Mouse (Mus musculus) E14TG2a.4 (cell line): ENCODE data around the gene Tenm4.

Source experiments
- H3K27me3 ChIP-seq: 2 replicates; pipeline ENCODE4 v1.6.1; 2014; ENCODE audit warnings: low read length, control low read depth; ENCODE audit not compliant: insufficient read depth
- H3K36me3 ChIP-seq: 2 replicates; pipeline ENCODE4 v1.6.1; 2014; ENCODE audit warnings: low read length, control low read depth; ENCODE audit not compliant: insufficient read depth
- H3K4me1 ChIP-seq: replicated peaks from 2 replicates; pipeline ENCODE4 v1.6.1; 2014; ENCODE audit warnings: low read depth, low read length, control low read depth
- H3K4me3 ChIP-seq: replicated peaks from 2 replicates; pipeline ENCODE4 v1.5.1; 2014; ENCODE audit warnings: mild to moderate bottlenecking, low read length
- H3K9me3 ChIP-seq: 2 replicates; pipeline ENCODE4 v1.6.1; 2014; ENCODE audit warnings: low read length, control low read depth
- CTCF ChIP-seq: conservative IDR thresholded peaks from 2 replicates; pipeline ENCODE4 v1.5.1; 2014; ENCODE audit warnings: low read length
- NANOG ChIP-seq: IDR thresholded peaks from 2 replicates; pipeline ENCODE4 v1.6.1; 2014; ENCODE audit warnings: borderline replicate concordance, low read length, mixed read lengths
- POU5F1 ChIP-seq: IDR thresholded peaks from 2 replicates; pipeline ENCODE4 v1.6.1; 2014; ENCODE audit warnings: low read length, borderline replicate concordance

The Tenm4 gene

GRCm38 (mm10) chr7:96494057-96494456 is 323.0 kb downstream of the Tenm4 start:
- TF ChIP-seq CTCF (no peak), POU5F1 (no peak), NANOG (no peak)
- Histone ChIP-seq H3K36me3 (no peaks in the 10 kb centered on the region), H3K4me1 (peaks cover 46% of the 10 kb centered on the region), H3K4me3 (peak overlapping the region; percentile 11; the same call in 1 of the 2 replicates), H3K27me3 (peaks cover 8% of the 10 kb centered on the region), H3K9me3 (no peaks in the 10 kb centered on the region)

GRCm38 (mm10) chr7:96500108-96500507 is 329.1 kb downstream of the Tenm4 start:
- H3K27me3 ChIP-seq = no peaks in the 10 kb centered on the region

DNA sequence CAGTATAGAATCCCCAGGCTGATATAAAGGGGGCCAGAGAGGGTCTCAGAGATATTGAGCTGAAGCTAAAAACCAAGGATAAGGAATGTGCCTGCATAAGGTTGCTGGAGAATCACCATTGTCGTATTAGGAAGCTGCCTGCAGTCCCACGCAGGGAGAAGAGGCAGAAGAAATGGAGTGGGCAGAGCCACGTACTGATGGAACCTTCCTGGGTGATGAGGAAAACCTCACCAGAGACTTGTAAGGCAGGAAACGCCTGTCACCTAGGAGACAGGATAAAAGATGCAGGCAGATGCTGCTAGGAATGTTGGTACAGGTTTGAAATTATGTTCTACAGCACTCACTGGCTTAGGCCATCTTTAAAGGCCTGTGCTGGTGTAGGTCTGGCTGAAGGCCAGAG is 329.8 kb downstream of the Tenm4 start:
- TF ChIP-seq NANOG = no peak
- no peak for TF ChIP-seq POU5F1
- TF ChIP-seq CTCF = no peak
- Histone ChIP-seq H3K9me3 (no peaks in the 10 kb centered on the region), H3K27me3 (no peaks in the 10 kb centered on the region), H3K4me1 (peaks cover 11% of the 10 kb centered on the region), H3K36me3 (no peaks in the 10 kb centered on the region), H3K4me3 (no peak overlapping the region)

More at GRCm38 (mm10) chr7:96500108-96500507, 329.1 kb downstream of the Tenm4 start:
- TF ChIP-seq CTCF (no peak), POU5F1 (no peak), NANOG (no peak)
- Histone ChIP-seq H3K4me3 (no peak overlapping the region), H3K36me3 (no peaks in the 10 kb centered on the region), H3K4me1 (peaks cover 16% of the 10 kb centered on the region), H3K9me3 (no peaks in the 10 kb centered on the region)

- TF ChIP-seq POU5F1 = no peak
- Histone ChIP-seq H3K36me3 (no peaks in the 10 kb centered on the region), H3K4me3 (no peak overlapping the region), H3K4me1 (no peaks in the 10 kb centered on the region; the same call in 1 of the 2 replicates), H3K27me3 (no peaks in the 10 kb centered on the region), H3K9me3 (0 out of 2 replicates have a peak, but pooled peaks cover 1% of the 10 kb centered on the region)
Observed at GRCm38 (mm10) chr7:96502321-96502973, 331.4 kb downstream of the Tenm4 start.

DNA sequence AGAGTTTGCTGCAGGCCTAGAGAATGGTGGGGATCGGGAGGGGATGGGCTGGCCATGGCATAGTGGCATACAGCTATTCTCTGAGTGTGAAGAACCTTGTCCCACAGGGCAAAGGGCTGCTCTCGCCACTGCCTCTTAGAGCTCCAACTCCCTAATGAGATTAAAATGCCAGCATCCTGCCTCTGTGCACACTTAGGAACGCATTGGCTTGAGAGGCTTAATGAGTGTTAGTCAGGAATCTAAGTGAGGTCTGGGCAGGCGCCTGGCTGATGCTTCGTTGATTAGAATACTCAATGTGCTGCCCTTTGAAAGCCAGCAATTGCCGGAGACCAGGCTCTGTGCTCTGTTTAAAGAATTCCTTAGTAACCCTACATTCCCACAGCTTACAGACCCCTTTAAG is 334.5 kb downstream of the Tenm4 start:
- peaks cover 7% of the 10 kb centered on the region; the same call in 1 of the 2 replicates for H3K9me3 ChIP-seq
- no peaks in the 10 kb centered on the region; the same call in 1 of the 2 replicates for H3K4me1 ChIP-seq
- H3K27me3 ChIP-seq = no peaks in the 10 kb centered on the region
- H3K4me3 ChIP-seq = no peak overlapping the region
- TF ChIP-seq NANOG (no peak), POU5F1 (no peak), CTCF (no peak)
- H3K36me3 ChIP-seq = no peaks in the 10 kb centered on the region

- TF ChIP-seq NANOG (no peak), POU5F1 (no peak), CTCF (no peak)
- Histone ChIP-seq H3K9me3 (peaks cover 7% of the 10 kb centered on the region; the same call in 1 of the 2 replicates), H3K4me3 (no peak overlapping the region), H3K4me1 (no peaks in the 10 kb centered on the region; the same call in 1 of the 2 replicates), H3K36me3 (no peaks in the 10 kb centered on the region), H3K27me3 (no peaks in the 10 kb centered on the region)
Observed at GRCm38 (mm10) chr7:96507046-96507445, 336.0 kb downstream of the Tenm4 start.

DNA sequence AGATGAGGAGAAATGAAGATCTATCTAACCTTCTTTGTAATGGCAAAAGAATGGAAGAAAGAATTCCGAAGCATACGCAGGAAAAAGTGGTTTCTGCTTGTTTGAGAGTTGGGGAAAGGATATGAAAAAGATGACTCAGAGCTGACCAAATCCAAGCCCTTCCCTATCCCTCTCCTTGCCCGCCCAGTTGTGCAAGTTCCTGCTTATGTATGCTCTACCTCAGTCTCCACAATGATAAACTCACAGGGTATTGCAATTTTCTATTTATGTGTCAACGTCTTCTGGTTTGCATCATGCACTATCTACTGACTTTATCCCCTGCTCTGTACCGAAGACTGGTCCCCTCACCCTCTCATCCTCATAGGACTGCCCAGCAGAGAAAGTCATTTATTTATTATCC is 339.4 kb downstream of the Tenm4 start:
- Histone ChIP-seq H3K9me3 (peaks cover 7% of the 10 kb centered on the region; the same call in 1 of the 2 replicates), H3K27me3 (no peaks in the 10 kb centered on the region), H3K4me1 (no peaks in the 10 kb centered on the region), H3K4me3 (no peak overlapping the region), H3K36me3 (no peaks in the 10 kb centered on the region)
- no peak for TF ChIP-seq NANOG
- TF ChIP-seq CTCF = no peak
- TF ChIP-seq POU5F1 = no peak

GRCm38 (mm10) chr7:96511018-96511609 is 340.1 kb downstream of the Tenm4 start:
- Histone ChIP-seq H3K4me1 (no peaks in the 10 kb centered on the region), H3K4me3 (no peak overlapping the region)
- TF ChIP-seq POU5F1 (no peak), NANOG (no peak), CTCF (no peak)

More at GRCm38 (mm10) chr7:96511018-96511609, 340.1 kb downstream of the Tenm4 start:
- Histone ChIP-seq H3K27me3 (no peaks in the 10 kb centered on the region), H3K36me3 (no peaks in the 10 kb centered on the region), H3K9me3 (peaks cover 7% of the 10 kb centered on the region; the same call in 1 of the 2 replicates)
